Mouse (Mus musculus): ENCODE results near the gene Mettl4.
"Not testable (repeated sequence)": the region's sequence is repeated elsewhere in the genome, so short reads cannot be mapped to it uniquely, and the experiment has no call there.

Gene Mettl4

DNA sequence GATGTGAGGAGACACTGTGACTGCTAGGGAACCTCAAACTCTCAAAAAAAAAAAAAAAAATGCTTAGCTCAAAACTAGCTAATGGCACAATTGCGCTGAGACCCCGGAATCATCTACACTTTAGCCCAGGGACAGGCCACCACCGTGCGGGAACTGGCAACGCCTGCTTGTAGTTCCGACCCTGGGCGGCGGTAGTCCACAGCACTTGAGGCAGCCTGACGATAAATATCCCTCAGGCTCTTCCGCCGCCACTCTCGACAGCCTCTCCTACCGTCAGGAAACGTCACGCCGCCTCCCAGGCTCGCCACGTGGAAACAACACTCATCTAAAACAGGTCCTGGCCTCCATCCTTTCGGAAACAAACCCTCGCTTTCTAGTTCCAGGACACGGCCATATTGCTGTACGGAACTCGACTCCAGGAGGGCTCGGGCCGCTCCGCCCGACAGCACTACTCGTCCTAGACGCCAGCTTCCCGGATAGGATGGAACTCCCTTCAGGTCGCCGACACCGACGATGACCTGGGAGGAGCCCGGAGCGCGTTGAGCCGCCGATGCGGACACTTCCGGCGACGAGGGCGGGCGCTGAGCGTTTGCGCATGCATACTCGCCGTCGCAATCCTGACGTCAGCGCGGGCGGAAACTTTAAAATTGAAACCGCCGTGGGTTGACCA is at the start of gene Mettl4:
TSS of gene Mettl4 (minus strand) at position 554 of the 670 bp plus-strand sequence.
- peak; percentile 88 for DNase-seq (ENCODE audit: low spot score)

DNA sequence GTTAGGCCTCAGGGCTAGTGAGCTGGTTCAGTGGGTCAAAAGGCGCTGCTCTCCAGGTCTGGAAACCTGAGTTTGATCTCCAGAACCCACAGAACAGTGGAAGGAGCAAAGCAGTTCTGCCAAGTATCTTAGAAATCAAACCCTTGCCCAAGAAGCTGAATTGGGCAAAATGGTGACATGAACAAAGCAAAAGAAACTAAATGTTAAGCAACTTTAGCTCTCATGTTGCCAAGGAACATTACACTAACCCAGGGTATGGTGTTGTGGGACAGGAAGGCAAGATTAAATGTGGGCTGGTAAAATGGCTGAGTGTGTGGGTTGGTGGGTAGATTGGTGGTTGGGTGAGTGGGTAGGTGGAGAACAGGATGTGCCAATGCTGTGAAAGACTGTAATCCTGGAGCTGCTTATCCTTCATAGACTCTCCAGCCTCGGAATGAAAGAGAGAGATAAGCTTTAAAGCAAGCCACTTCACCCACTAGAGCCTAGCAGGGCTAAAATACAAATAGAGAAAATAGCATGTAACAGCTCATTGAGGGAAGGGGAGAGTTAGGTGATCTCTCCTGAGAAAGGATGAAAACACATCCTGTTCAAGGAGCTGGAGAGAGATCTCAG is 29.2 kb upstream of the Mettl4 start:
- DNase-seq (ENCODE audit: low spot score): no peak

DNA sequence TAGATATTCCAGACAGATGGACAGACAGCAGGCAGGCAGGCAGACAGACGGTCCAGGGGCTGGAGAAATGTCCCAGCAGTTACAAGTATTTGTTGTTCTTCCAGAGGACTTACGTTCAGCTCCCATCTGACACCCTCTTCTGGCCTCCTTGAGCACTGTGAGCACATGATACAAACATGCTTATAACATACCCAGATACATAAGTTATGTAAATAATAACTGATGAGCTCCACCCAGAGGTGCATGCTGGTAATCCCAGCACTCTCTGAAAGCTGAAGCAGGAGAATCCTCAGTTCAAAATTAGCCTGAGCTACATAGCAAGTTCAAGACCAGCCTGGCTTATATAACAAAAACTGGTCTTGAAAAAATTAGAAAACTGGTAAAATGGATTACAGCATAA is 18.7 kb upstream of the Mettl4 start:
- DNase-seq (ENCODE audit: low spot score): no peak

DNA sequence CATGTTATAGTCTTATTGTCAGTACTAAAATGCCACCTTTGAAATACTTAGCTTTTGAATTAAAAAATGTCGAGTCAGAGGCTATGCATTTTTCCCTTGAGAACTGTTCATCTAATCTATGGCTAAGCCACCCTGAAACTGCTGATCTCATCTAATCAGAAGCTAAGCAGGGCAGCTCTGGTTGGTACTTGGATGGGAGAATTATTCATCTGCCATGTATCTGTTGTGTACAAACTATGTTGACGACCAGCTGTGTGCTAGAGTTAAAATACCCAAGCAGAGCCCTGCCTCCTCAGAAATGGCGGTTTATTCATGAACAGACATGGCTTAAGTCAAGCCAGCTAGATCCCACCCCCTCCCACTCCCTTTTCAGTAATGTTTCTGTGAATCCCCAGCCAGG is 14.9 kb upstream of the Mettl4 start:
- DNase-seq (ENCODE audit: low spot score): no peak

DNA sequence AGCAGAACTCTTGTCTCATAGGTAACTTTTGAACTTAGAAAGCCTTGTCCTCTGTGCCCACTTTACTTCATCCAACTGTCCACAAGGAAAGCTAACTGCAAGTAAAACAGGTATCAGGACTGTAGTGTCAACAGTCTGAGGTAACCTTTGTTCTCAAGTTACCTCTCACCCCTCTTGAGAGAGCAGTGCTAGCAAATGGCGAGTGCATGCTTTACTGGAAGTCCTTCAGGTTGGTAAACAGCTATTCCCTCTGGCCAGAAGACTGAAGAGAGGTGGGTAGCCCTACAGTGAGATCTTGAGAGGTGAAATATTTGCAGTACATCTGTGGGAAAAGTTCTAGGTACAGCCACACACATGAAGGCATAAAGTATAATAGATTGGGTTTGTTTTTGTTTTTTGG is 14.2 kb upstream of the Mettl4 start:
- no peak for DNase-seq (ENCODE audit: low spot score)

DNA sequence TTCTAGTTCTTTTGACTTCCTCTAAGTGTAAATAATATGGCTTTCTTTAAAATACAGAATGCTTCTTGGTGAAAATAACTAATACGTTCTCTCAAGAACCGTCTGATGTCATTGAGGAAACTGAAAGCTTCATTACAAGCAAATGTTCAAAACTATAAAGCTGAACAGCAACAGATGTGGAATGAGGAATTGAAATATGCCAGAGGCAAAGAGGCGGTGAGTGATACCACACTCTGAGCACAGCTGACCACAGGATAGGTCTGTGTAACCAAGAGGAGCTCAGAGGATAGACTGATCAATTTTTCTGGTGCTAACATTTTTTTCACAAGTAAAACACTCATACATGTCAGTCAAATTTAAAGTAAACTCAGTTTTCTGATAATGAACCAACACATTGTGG is 12.6 kb upstream of the Mettl4 start:
- no peak for DNase-seq (ENCODE audit: low spot score)

DNA sequence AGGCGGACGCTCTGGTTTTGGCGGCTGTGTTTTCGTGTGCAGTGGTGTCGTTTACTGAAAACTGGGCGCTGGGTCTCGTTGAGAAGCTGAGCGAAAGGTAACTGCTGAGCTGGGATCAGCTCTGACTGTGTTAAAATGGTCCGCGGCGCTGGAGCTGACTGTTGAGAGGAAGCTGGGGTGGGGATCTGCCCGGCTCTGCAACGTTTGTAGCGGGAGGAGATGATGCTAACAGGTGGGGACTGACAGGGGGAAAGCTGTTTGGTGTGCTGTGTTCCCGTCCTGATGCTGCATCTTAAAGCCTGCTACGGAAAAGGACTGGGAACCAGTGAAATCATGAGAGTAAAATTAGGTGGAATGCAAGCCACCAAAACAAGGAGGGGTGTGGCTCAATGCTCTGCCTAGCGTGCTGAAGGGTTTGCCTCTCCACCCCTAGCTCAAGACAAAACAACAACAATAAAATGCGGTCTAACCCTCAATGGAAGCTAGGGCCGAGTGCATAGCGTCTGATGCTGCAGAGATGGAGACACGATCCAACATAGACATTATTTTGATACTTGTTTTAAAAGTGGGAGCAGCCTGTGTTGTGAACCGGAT is 414 bp upstream of the Mettl4 start:
- no peak for DNase-seq (ENCODE audit: low spot score)

DNA sequence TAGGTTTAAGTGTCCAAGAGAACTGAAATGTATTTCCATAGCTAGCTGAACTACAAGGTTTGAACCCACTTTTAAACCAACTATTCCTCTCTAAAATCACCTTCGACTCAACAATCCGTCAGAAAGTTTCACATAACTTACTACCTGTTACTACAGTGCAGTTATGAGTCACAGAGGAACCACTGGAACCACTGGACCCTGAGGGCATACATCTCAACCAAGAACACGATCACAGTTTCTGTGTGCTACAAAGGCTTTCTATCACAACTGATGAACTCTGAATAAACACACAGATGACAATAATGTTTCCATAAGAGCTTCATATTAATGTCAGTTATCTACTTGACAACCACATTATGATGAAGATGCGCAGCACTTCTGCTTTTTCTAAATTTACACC is 11.6 kb downstream of the Mettl4 start:
- no peak for DNase-seq (ENCODE audit: low spot score)

DNA sequence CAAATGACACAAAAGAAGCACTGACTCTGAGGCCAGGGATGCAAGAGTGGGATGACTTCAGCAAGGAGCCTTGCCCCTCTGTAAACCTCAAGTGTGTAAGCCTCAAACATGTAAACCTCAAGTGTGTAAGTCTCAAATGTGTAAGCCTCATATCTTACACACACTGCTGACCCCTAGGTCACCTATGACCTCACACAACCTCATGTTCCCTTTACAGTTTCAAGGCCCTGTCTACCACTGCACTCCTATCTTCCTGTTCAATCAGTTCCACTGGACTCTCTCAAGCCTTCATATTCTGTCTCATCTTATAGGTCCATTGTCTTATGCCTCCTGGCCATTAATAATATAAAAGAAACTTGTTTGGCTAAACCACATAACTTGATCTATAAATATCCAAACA is 13.9 kb downstream of the Mettl4 start:
- no peak for DNase-seq (ENCODE audit: low spot score)

DNA sequence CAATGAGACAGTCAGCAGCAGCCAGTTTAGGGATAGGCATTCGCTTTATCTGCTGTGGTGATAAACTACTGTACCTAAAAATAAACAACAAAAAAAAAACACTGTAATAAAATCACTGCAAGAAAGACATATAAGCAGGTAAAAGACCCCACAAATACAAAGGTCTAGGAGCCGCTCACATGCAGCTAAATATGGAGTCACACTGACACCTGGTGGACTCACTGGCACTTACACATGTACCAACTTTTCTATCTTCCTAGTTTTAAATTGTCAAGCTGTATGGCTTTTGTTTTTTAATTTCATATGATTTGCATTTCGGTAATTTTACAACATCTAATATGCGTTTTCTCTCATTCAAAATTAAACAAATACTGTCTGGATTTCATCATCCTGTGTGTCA is 14.4 kb downstream of the Mettl4 start:
- no peak for DNase-seq (ENCODE audit: low spot score)

DNA sequence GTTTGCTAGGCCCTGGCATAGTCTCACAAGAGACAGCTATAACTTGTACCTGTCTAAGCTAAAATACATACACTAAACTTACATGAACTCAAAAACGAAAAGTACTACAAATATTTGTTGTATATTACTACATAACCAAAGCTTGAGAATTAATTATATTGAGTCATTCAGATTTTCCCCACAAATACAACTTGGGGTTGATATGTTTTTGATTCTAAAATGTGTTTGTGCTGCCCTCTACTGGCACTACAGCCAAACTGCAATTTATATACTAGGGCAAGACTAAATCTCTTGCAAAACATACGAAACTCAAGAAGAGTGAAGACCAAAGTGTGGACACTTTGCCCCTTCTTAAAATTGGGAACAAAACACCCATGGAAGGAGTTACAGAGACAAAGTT is 19.4 kb downstream of the Mettl4 start:
- DNase-seq (ENCODE audit: low spot score): not testable (repeated sequence)

DNA sequence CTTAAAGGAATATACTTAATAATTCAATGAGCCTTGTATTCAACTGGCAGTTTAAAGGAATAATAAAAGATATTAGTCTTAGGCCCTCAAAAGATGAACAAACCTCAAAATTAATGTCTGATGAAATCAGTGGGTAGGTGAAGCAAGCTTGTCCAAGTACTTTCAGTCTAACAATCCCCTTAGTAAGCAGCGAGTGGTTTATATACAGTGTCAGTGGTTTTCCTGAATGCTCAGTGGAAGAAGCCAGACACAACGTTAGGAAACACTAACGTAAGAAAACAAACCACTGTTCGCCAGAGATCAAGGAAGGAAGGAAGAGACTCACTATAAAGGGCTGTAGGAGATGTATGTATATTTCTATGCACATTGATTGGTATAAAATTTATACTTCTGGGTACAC is 23.1 kb downstream of the Mettl4 start:
- DNase-seq (ENCODE audit: low spot score): no peak

DNA sequence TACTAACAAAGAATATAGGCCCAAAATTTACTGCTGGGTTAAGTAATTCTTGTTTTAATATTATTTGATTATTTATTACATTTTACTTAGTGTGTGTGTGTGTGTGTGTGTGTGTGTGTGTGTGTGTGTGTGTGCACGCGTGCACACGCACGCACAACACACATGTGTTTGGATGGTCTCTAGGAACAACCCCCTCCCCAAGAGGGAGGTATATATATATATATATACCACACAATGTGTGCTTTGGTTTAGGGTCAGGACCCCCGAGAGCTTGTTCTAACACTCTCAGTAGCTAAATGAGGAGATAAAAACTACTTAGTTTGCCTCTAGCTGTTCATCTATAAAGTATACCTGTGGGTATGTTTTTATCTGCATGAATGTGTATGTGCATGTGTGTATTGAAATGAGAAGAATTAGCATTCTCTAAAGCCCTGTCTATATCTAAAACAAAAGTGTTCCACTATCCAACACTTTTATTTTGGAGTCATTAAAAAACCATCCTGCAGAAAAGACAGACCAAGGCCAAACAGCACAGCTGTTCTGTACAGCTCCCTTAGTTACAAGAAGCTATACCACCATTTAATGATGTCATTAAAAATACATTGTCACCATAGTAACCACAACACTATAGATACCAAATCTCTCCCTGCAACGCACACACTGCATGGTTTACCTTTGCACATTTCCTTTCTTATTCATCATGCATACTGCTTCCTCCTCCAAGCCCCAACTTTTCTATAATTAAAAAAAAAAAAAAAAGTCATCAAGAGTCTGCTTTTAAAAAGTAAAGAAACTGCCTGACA is 76.1 kb downstream of the Mettl4 start:
- DNase-seq (ENCODE audit: low spot score): no peak
